Mouse (Mus musculus) brain, embryonic 14.5 days (tissue): ENCODE data around the gene Ikzf4.
"Not testable (repeated sequence)": the region's sequence is repeated elsewhere in the genome, so short reads cannot be mapped to it uniquely, and the experiment has no call there.

Source experiments
- CTCF ChIP-seq: fragments of 200-500 bp; IDR thresholded peaks from 2 replicates; pipeline ENCODE4 v1.5.1; 2012; ENCODE audit warnings: inconsistent platforms, mild to moderate bottlenecking, moderate library complexity, borderline replicate concordance; ENCODE audit not compliant: insufficient read depth, insufficient read length; ENCODE audit errors: extremely low read depth
- POLR2A ChIP-seq: fragments of 200-500 bp; IDR thresholded peaks from 2 replicates; pipeline ENCODE4 v1.6.1; 2012; ENCODE audit warnings: mild to moderate bottlenecking, inconsistent platforms, borderline replicate concordance; ENCODE audit not compliant: poor library complexity, insufficient read depth, insufficient read length, severe bottlenecking; ENCODE audit errors: extremely low read depth

- TF ChIP-seq CTCF, POLR2A: not testable (repeated sequence)
Observed at GRCm38 (mm10) chr10:128619148-128619547, 26.6 kb downstream of the Ikzf4 start.
